Mouse (Mus musculus) testis, postnatal 10 days (tissue): ENCODE results near the gene Clta.
"Not testable (repeated sequence)": the region's sequence is repeated elsewhere in the genome, so short reads cannot be mapped to it uniquely, and the experiment has no call there.

ENCODE experiments used
- DNase-seq: peaks from one replicate; pipeline ENCODE4 v3.0.0; 2021; ENCODE audit warnings: low spot score

The Clta gene

GRCm38 (mm10) chr4:44025570-44025969 lies 21.3 kb downstream of the Clta start:
- DNase-seq: no peak

GRCm38 (mm10) chr4:44028303-44029135 lies 24.3 kb downstream of the Clta start:
- DNase-seq: no peak

DNA sequence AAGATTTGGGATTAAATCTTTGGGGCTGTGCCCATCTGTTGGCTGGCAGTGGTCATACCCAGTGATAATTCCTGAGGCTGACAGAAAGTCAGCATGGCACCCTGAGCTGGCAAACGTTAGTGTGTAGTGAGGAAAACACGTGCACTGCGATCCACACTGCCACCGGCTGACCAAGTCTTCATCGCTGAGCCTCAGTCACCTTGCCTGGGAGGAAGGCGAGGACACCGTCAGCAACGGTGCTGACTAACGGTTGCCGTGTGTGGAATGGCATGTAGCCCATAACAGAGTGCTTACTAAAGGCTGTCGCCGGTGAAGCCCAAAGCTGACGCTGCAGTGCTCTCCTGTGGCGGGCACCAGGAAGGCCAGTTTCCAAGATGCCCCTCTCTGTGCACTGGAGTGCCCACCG lies 25.4 kb downstream of the Clta start:
- DNase-seq: no peak

- DNase-seq: no peak
Measured at GRCm38 (mm10) chr4:44031521-44031920, 27.3 kb downstream of the Clta start.

GRCm38 (mm10) chr4:44036455-44036854 lies 32.2 kb downstream of the Clta start:
- DNase-seq: no peak

GRCm38 (mm10) chr4:44040802-44041201 lies 36.5 kb downstream of the Clta start:
- no peak for DNase-seq

DNA sequence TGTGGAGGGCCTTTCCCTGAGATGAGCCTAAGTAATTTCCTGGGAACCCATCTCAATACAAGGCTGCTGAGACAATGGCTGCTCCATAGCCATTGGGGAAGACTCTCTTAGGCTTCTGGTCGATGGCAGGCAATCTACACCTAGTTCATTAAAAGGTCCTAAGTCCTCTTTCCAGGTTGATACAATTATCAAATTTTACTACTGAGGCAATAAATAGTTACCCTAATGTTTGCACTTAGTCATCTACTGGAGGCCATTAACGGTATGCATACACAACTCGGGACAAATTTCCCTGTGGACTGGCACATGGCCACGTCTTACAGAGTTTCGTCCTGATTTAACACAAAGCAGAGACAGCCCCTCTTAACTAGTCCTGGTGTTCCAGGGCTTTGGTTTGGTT lies 38.2 kb downstream of the Clta start:
- DNase-seq: no peak

DNA sequence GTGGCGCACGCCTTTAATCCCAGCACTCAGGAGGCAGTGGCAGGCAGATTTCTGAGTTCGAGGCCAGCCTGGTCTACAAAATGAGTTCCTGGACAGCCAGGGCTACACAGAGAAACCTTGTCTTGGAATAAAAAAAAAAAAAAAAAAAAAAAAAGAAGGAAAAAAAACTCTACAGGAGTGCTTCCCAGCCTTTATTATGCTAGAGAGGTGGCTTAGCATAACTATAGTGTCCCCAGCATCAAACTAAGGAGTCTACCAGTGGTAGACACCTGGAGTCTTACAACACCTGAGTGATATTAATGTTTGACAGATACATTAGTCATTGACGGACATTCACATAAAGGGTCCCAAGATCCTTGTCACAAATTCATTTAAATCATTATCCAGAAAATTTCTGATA lies 38.9 kb downstream of the Clta start:
- not testable (repeated sequence) for DNase-seq

- no peak for DNase-seq
Measured at GRCm38 (mm10) chr4:44044685-44045356, 40.6 kb downstream of the Clta start.

DNA sequence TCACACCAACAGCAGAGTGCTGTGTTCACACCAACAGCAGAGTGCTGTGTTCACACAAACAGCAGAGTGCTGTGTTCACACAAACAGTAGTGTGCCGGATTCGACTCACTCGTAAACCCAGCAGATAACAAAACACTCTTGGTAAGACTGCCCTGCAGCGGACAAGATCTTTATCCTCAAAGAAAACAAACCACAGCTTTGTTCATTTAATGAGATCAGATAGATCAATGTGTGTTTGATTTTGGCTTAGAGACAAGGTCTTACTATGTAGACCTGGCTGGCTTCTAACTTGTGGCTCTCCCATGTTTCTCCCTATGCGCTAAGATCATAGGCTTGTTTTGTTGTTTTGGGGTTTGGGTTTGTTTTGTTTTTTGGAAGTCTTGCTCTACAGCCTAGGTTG lies 41.8 kb downstream of the Clta start:
- no peak for DNase-seq

- DNase-seq: no peak
Measured at GRCm38 (mm10) chr4:44049812-44050211, 45.6 kb downstream of the Clta start.

DNA sequence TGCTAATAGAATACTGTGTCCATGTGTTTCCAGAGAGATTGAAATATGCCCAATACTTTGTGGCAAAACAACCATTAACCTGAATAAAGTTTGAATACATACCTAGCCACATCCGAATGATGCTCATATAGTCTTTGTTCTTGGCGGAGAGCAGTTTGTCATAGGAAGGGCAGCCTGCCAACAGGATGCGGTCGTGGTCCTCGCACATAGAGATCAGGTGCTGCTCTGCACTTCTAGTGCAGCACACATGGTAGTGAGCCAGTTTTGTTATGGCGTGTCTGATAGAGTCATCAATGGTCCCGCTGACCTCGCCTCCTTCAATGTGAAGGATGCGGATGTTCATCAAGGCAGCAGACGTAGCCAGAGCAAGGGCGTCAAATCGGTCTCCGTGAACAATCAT lies 55.4 kb downstream of the Clta start:
- no peak for DNase-seq

GRCm38 (mm10) chr4:44062062-44062461 lies 57.8 kb downstream of the Clta start:
- DNase-seq: no peak

DNA sequence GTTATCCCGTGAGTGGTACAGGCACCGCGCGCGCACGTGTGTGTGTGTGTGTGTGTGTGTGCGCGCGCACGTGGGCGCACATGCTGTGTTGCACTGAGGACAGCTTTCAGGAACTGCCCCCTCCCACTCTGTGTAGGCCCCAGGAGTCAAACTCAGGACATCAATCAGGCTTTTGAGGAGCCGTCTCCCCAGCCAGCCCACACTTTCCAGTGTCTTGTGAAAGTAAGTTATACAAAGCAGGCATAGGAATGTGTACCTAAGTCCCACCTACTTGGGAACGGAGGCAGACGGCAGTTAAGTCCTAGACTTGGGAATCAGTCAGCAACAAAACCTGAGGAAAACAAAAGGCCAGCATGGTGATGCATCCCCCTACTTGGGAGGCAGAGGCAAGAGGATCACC lies 58.6 kb downstream of the Clta start:
- DNase-seq: no peak

DNA sequence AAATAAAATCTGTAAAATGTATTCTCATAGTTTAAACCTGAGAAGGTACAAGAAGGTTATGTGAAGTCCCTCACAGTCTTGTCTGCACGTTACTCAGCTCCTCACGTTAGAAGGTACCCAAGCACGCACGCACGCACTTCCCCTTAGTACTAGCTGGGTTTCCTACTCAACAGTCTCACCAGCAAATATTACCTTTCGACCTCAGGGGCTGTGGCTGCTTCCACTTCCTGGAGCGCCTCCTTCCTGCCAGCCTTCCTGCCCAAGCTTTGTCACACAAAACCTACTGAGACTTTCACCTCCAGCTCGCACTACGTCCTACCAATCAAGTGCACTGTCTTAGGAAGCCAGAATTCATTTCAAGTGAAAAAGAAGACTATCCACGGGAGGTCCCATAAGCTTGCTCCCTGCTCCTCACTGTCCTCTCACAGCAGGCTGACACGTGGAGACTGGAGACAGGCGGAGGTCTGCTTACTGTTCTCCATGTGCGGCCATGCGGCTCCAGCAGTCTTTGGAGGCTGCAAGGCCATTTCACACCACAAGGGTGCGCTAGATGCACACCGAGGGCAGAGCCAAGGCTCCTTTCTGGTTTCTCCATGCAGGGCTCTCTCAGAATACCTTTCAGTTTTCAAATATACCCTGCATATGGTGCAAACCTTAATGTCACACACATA lies 61.2 kb downstream of the Clta start:
- DNase-seq: peak; percentile 93

DNA sequence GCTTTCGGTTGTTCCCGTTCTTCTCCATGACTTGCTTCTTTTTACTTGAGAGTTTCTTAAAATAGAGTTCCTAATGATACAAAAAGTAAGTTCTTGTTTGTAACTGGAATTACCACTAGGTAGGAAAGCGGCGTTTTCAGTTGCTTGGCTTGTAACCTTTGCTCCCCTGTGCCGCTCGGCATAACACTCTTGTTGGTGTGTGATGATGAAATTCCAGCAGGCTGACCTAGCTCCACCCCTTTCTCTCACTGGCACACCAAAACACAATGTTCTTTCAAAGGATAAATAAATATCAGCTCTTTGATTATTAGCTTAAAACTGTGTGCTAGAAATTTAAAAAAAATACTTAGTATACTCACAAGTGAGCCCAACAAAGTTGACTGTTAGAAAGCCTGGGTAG lies 62.6 kb downstream of the Clta start:
- no peak for DNase-seq

DNA sequence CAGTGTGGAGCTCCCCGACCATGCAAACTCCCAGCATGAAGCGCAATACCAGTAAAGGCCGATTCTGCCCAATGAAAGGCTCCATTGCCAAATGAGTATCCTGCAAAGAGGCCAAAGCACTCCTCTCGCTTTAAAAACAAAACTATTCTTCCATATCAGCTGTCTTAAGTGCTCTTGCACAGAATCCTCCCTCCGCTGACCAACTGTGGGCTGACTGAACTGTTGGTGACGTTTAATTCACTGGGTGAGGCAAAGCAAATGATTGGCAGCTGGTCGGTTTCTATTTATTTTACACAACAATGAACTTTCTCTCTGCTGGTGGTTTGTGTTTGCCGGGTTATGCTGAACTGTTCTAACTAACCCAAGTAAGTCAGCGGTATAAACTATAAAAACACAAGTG lies 64.5 kb downstream of the Clta start:
- no peak for DNase-seq

DNA sequence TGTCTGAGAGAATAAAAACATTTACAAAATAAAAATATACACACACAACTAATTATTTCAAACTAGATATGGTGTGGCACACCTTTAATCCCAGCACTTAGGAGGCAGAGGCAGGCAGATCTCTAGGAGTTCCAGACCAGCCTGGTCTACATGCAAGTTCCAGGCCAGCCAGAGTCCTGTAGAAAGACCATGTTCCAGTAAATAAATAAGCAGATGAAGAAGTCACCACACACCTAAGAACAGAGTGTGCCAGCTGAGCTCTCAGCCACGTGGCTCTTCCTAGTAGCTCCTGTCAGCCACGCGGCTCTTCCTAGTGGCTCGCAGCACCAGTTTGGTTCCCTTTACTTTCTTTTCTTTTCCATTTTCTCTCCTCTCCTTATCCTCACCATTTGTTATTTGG lies 65.2 kb downstream of the Clta start:
- no peak for DNase-seq

DNA sequence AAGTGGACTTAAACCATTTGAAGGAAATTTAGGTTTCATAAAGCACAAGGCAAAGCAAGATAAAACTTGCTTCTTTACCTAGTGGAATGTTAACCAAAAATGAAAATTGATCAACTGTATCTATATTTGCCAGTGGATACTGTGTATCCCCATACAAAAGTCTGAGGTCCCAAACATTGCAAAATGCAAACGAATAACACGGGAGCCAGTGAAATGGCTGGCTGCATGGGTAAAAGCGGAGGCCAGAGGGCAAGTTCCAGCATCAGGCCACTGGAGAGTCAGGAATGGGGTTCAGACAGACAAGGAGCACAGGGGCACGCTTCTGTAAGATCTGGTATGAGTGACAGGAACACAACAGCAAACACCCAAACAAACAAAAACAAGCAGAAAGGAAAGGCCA lies 66.4 kb downstream of the Clta start:
- DNase-seq: no peak

DNA sequence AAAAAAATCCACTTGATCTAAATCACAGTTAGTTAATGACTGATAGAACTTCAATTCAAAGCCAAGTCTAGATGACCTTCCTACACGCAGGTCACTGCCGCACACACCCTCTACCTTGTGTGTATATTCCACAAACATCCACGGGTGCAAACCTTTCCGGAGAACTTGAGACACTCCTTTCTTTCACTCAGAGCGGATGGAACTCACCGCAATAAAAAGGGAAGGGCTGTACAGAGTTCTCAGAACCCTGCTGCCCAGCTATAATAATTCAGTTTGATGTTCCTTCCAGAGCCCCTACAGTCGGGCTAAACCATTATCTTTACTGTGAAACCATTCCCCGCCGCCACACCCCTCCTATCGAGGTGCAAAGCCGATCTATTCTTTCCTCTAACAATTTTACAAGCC lies 67.5 kb downstream of the Clta start:
- DNase-seq: no peak

DNA sequence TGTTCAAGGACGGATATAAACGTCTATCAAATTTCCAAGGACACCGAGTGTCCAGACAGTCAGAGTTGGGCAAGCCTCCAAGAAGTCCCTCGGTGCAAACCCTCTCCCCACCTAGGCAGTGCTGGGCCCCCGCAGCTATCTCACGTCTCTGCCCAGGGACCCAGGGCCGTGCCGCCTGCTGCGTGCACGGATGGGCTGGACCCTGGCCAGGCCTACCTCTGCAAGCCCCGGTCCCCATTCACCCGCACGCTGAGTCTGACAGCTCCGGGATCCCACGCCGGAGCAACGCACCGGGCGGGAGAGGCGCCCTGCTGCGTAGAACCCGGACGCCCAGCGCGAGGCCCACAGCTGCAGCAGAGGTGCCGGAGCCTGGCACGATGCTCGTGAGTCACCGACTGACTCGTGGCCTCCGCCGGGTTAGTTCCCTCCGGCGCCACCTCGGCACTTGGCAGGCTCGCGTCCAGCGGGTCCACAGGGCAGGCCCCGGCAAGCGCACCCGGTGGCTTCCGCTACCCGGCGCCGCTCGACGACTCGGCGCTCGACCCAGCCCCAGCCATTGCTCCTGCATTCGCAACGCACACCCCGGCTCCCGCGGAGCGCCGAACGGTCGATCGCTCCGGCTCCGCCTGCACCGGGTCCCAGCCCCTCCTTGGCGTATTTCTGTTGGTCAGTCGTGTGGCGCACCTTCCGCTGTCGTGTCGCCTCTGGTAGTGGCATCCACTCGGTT lies 68.1 kb downstream of the Clta start:
- DNase-seq: peak; percentile 90

- DNase-seq: no peak
Measured at GRCm38 (mm10) chr4:44072873-44073441, 68.7 kb downstream of the Clta start.
